Mouse (Mus musculus) liver, adult 2 months (tissue): ENCODE measurements around the gene Adgrv1.

Source experiments
- CTCF ChIP-seq: fragments of 200-500 bp; IDR thresholded peaks from 2 replicates; pipeline ENCODE4 v1.5.1; 2011; ENCODE audit warnings: low read depth, low read length, control low read depth
- POLR2A ChIP-seq: fragments of 200-500 bp; IDR thresholded peaks from 2 replicates; pipeline ENCODE4 v1.6.1; 2011; ENCODE audit warnings: low read length, control low read depth; ENCODE audit not compliant: insufficient read depth; ENCODE audit errors: extremely low read depth

DNA sequence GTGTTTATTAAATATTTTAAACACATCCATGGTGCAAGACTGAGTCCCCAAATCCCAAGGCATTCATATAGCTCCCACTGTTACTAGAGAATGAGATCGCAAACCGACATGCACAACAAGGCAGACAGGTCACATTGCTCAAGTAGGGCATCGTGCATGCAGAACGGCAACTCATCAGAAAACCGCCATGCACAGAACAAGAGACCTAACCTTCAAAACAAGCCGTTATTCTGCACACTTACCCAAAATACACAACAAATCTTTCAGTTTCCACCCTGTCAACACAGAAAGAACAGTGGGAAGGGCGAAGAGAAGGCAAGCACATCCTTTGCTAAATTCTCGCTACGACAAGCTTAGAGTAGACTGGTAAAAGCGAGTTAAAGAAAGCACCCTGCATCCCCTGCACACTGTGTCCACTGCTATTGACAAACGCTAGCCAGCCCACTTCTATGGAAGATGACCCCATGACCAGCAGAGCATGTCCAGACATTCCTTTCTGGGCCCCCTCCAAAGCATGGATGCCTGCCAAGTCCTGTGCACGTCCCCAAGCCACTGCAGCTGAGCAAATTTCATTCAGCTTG lies 62.6 kb downstream of the Adgrv1 start:
- TF ChIP-seq POLR2A, result no peak
- no peak for TF ChIP-seq CTCF
